Mouse (Mus musculus) spleen, adult 18-20 months (tissue): ENCODE data around the gene Idh3g.
A peak's percentile ranks its signal among the peaks of the same experiment; 100 is the strongest.
"Not testable (repeated sequence)": the region's sequence is repeated elsewhere in the genome, so short reads cannot be mapped to it uniquely, and the experiment has no call there.

Experiments used
- DNase-seq, 2 experiments: peaks; one replicate each; pipeline ENCODE4 v3.0.0; 2022; ENCODE audit warnings: mixed read lengths in 2 of 2

Idh3g gene

DNA sequence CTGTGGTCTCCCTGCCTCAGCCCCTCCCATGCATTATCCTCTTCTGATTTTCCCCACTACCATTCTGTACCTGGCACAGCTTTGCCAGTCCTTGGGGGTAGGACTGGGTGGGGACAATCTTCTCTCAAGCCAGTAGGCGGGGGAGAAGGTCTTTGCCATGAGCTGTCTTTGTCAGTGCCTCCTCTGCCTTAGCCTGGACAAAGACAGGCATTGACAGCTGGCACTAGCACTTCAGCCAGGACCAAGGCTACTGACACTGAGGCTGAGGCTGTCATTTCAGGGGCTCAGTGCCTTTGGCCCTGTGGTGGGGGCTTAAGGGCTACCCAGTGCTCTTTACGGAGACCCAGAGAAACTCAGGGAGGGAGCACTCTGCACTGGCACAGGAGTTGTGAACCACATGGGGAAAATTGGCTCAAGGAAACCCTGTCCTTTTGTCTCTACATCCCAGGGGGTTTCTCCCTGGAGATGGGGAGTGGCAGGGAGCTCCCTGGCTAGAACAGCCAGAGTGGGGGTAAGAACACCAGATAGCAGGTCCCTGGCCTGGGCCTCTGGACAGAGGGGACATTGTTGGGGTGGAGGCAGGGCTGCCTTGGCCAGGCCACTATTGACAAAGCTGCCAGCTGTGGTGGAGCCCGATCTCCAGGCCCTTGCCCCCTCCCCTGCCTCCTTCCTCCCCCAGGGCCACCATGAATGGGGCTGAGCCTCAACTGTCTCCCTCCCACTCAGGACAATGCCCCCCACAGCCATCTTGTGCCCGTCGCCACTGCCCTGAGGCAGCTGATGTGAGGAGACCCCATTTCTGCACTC lies 30.2 kb downstream of the Idh3g start, which contains the start of gene Plxnb3:
Plxnb3 (plus strand) TSS at position 757 of the 807 bp plus-strand sequence.
- no peak for DNase-seq

DNA sequence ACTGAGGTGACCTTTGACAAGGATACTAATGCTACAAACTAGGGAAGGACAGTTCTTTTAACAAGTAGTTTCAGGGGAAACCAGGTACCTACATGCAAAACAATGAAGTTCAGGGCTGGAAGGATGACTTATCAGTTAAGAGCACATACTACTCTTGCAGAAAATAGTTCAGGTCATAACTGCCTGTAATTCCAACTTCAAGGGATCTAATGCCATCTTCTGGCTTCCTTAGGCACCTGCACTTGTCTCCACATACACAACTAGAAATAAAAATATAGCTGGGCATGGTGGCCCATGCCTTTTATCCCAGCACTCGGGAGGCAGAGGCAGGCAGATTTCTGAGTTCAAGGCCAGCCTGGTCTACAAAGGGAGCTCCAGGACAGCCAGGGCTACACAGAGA lies 37.7 kb downstream of the Idh3g start:
- DNase-seq, result no peak

DNA sequence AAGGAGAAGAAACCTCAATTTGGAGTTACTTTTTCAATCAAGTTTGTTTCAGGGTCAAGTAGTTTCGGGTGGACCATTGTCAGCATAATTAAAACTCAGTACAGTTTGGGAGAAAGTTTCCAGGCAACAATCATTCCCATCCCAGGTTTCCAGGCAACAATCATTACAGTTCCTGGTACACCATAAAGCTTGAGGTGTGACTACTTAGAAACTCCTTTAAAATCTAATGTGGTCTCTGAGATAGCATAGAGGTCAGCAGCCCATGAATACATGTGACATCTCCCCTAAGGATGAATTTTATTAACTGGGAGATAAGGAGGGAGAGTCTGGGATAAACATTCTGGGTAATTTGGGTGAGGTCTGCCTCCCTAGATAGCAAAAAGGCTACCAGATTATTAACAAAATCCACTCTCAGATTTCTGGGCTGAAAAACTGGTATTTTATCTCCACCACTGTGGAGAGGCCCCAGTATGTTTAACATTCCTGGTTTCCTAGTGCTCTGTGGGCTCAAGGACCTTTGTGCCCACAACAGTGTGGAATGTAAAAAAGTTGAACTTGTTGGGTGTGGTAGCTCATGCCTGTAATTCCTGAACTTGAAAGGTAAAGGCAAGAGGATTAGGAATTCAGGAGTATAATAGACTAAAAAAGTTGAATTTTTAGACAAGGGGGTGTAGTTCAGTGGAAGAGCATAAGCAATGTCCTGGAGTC lies 41.8 kb downstream of the Idh3g start:
- DNase-seq, result no peak

DNA sequence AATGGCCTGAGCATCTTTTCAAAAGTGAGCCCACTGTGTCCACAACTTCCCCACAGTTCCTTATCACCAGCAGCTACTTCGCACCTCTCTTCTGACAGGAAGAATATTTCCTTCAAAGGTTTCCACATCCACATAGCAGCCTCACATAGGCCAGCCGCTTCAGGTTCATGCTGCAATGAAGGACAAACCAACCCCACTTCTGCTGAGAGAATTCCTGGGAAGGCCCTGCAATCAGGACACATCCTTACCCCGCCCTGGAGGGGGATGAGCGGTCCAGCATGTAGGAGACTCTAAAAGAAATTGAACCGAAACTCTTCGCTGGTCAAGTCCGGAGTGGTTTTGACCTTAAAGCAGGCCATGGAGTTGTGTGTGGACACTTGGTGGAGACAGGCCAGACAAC lies 46.9 kb downstream of the Idh3g start:
- DNase-seq, result not testable (repeated sequence)

DNA sequence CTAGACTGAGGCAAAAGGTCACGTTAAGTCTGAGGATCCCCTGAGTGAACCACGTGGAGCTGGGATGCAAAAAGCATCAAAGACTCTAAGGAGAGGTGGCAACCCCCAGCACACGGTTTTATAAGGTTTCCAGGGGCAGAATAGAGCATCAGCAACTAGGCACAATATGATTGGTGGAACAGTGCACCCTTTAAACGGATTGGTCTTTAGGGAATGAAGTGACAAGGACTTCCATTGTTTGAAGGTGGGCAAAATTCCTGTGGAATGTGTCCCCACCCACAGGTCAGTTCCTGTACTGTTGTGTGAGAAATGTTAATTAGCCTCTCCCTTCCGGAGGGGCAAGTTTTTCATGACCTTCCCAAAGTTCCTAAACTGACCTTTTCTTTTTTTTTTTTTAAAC lies 47.5 kb downstream of the Idh3g start:
- DNase-seq, result no peak

DNA sequence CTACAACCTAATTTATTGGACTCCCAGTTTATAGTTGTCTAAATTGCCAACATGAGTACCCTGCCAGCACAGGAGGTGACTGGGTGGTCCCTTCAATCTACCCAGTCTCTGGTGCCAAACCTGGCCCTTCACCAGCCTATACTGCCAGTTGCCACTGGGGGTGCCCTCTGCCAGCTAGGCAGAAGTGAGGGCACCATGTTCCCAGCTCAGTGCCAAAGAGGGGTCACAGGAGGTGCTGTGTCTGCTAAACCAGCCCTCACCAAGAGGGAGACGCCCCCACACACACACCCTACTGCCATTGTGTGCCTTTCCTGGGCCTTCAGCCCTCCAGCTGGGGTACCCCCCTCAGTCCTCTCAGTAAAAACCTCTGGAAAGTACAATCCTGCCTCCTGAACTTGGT lies 48.5 kb downstream of the Idh3g start:
- peak in 1 of 2 experiments; percentile 6 for DNase-seq

DNA sequence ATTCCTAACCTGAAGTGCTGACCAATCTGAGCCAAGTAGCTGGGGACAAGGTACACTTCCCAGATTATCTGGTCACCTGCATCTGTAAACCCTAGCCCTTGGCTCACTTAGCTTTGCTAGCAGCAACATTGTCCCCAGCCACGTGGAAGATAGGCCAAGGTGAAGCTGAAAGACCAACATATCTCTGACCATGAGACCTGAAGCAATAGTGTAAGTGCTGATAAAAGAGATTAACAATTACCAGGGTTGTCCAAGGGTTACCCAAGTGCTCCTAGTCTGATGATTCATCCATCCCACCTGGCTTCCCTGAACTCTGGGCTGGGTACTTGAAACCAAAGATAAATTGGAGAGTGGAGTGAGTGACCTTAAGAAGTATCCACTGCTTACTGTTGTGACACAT lies 55.8 kb downstream of the Idh3g start:
- DNase-seq, result no peak
